8 mouse cellular contexts compared by ENCODE assay signal in genomic region chr4:150373111-150374109, GRCm38 (mm10).
DNase-seq lines count a peak whose midpoint lies in the region; TF ChIP-seq lines count a peak whose summit lies in the region.

No protein-coding gene starts in this region.

- TF ChIP-seq CTCF in E14TG2a.4 (conservative IDR thresholded peaks at IDR 0.05; ENCODE audit: low read length), result no peak

- H3K36me3 ChIP-seq in E14TG2a.4 (ENCODE audit: insufficient read depth, low read length), result no peaks in the 10 kb centered on the region
- H3K36me3 ChIP-seq in embryonic facial prominence, embryonic 10.5 days (replicated peaks), result no peaks in the 10 kb centered on the region
- H3K36me3 ChIP-seq in heart, embryonic 10.5 days, result no peaks in the 10 kb centered on the region
- no peaks in the 10 kb centered on the region for H3K36me3 ChIP-seq in limb, embryonic 10.5 days

- H3K27ac ChIP-seq in embryonic facial prominence, embryonic 10.5 days (replicated peaks), result peak overlapping the region; percentile 98
- H3K27ac ChIP-seq in heart, embryonic 10.5 days, result peak overlapping the region; percentile 98
- peak overlapping the region; percentile 99 for H3K27ac ChIP-seq in limb, embryonic 10.5 days

- peak overlapping the region; percentile 82; the same call in 1 of the 2 replicates for H3K4me3 ChIP-seq in E14TG2a.4 (replicated peaks; ENCODE audit: low read length)
- peak overlapping the region; percentile 81 for H3K4me3 ChIP-seq in embryonic facial prominence, embryonic 10.5 days
- peak overlapping the region; percentile 80 for H3K4me3 ChIP-seq in heart, embryonic 10.5 days
- peak overlapping the region; percentile 79 for H3K4me3 ChIP-seq in limb, embryonic 10.5 days

- no peaks in the 10 kb centered on the region for H3K27me3 ChIP-seq in E14TG2a.4 (ENCODE audit: insufficient read depth, low read length)
- H3K27me3 ChIP-seq in embryonic facial prominence, embryonic 10.5 days (replicated peaks; ENCODE audit: low read depth, poor library complexity, severe bottlenecking), result no peaks in the 10 kb centered on the region
- H3K27me3 ChIP-seq in heart, embryonic 10.5 days (ENCODE audit: insufficient read depth, poor library complexity, severe bottlenecking), result no peaks in the 10 kb centered on the region
- H3K27me3 ChIP-seq in limb, embryonic 10.5 days (ENCODE audit: low read depth, poor library complexity, severe bottlenecking), result no peaks in the 10 kb centered on the region

- WGBS in embryonic facial prominence, embryonic 10.5 days, result 7% methylated on average over 15 of the region's 15 CpGs
- 8% methylated on average over 15 of the region's 15 CpGs for WGBS in heart, embryonic 10.5 days
- 10% methylated on average over 15 of the region's 15 CpGs for WGBS in limb, embryonic 10.5 days

- H3K4me1 ChIP-seq in E14TG2a.4 (replicated peaks; ENCODE audit: low read depth, low read length), result peaks cover 61% of the 10 kb centered on the region
- peaks cover 86% of the 10 kb centered on the region for H3K4me1 ChIP-seq in embryonic facial prominence, embryonic 10.5 days
- H3K4me1 ChIP-seq in heart, embryonic 10.5 days, result peaks cover 67% of the 10 kb centered on the region
- H3K4me1 ChIP-seq in limb, embryonic 10.5 days, result peaks cover 82% of the 10 kb centered on the region

- no peaks in the 10 kb centered on the region for H3K9me3 ChIP-seq in E14TG2a.4 (ENCODE audit: low read length)
- no peaks in the 10 kb centered on the region for H3K9me3 ChIP-seq in embryonic facial prominence, embryonic 10.5 days
- no peaks in the 10 kb centered on the region for H3K9me3 ChIP-seq in heart, embryonic 10.5 days
- no peaks in the 10 kb centered on the region for H3K9me3 ChIP-seq in limb, embryonic 10.5 days (replicated peaks)

- peak; percentile 48 for DNase-seq in cerebellum, adult 9-10 months
- no peak for DNase-seq in cerebellum, postnatal 4 days (ENCODE audit: low spot score in 2 of 2)
- DNase-seq in embryonic facial prominence, embryonic 10.5 days (ENCODE audit: low spot score), result peak; percentile 61
- DNase-seq in heart, embryonic 10.5 days (ENCODE audit: low spot score), result no peak
- DNase-seq in limb, embryonic 10.5 days (ENCODE audit: low spot score), result peak; percentile 61
- peak; percentile 73 for DNase-seq in mesoderm, embryonic 11.5 days (ENCODE audit: low read depth, low spot score)
- DNase-seq in thymus, postnatal 4 days, result peak; percentile 41

Comparison
In these comparisons a context has a peak if more than half of its experiments do, and no peak if none do; other contexts are left out.
1. DNase-seq: peak in cerebellum, adult 9-10 months (single experiment), embryonic facial prominence, embryonic 10.5 days (single experiment), limb, embryonic 10.5 days (single experiment), mesoderm, embryonic 11.5 days (single experiment) and thymus, postnatal 4 days (single experiment); none in cerebellum, postnatal 4 days (0 of 2) and heart, embryonic 10.5 days (single experiment).
2. Peak in every context shown above with its lines, with median percentiles within 50 percentile points of each other: H3K4me3 ChIP-seq and H3K27ac ChIP-seq.